ENCODE assay signal across 8 mouse cellular contexts in genomic region chr12:118854401-118854800, GRCm38 (mm10). TPM values are rescaled to one million over a fixed set of nuclear protein-coding genes. Genes with fewer than 3 reads are reported as not detected.
DNase-seq lines count a peak whose midpoint lies in the region; ATAC-seq lines count a peak whose summit lies in the region.
"Had no signal": no experiment of that assay in that cellular context is flagged by ENCODE, and none has a peak within 500 bp of the region (broad histone marks: within the 10 kb centered on the region; RNA-seq: fewer than 3 reads in every experiment).

No protein-coding gene starts in this region.

- 3% methylated on average over 10 of the region's 10 CpGs for WGBS in hindbrain, embryonic 12.5 days
- 2% methylated on average over 10 of the region's 10 CpGs for WGBS in midbrain, embryonic 11.5 days

- peak overlapping the region; percentile 84 for H3K4me3 ChIP-seq in megakaryocyte, embryonic 14.5 days (replicated peaks)
- peak overlapping the region; percentile 45 for H3K4me3 ChIP-seq in hindbrain, embryonic 12.5 days
- H3K4me3 ChIP-seq in midbrain, embryonic 11.5 days (ENCODE audit: low read depth, low read length): peak overlapping the region; percentile 43

- H3K4me2 ChIP-seq in hindbrain, embryonic 12.5 days (replicated peaks): peak overlapping the region; percentile 67
- H3K4me2 ChIP-seq in midbrain, embryonic 11.5 days: peak overlapping the region; percentile 64

- no peaks in the 10 kb centered on the region for H3K36me3 ChIP-seq in megakaryocyte, embryonic 14.5 days (replicated peaks; ENCODE audit: low read length)
- H3K36me3 ChIP-seq in hindbrain, embryonic 12.5 days: no peaks in the 10 kb centered on the region
- H3K36me3 ChIP-seq in midbrain, embryonic 11.5 days (ENCODE audit: control insufficient read depth, insufficient read depth, low read length): no peaks in the 10 kb centered on the region

- H3K27me3 ChIP-seq in megakaryocyte, embryonic 14.5 days (replicated peaks): peaks cover 68% of the 10 kb centered on the region
- peaks cover 57% of the 10 kb centered on the region for H3K27me3 ChIP-seq in hindbrain, embryonic 12.5 days
- peaks cover 28% of the 10 kb centered on the region for H3K27me3 ChIP-seq in midbrain, embryonic 11.5 days (ENCODE audit: control insufficient read depth, insufficient read depth, low read length)

- no peak for ATAC-seq in megakaryocyte, adult 5-6 weeks (ENCODE audit: poor library complexity, severe bottlenecking)
- ATAC-seq in hindbrain, embryonic 12.5 days (ENCODE audit: low FRiP score): peak; percentile 11; the same call in 1 of the 2 replicates
- no peak for ATAC-seq in midbrain, embryonic 11.5 days (ENCODE audit: low FRiP score)

- peaks cover 25% of the 10 kb centered on the region for H3K4me1 ChIP-seq in megakaryocyte, embryonic 14.5 days
- peaks cover 8% of the 10 kb centered on the region for H3K4me1 ChIP-seq in hindbrain, embryonic 12.5 days
- H3K4me1 ChIP-seq in midbrain, embryonic 11.5 days (ENCODE audit: control insufficient read depth, insufficient read depth, low read length): peaks cover 16% of the 10 kb centered on the region

- H3K9me3 ChIP-seq in megakaryocyte, embryonic 14.5 days: peaks cover 3% of the 10 kb centered on the region
- no peaks in the 10 kb centered on the region for H3K9me3 ChIP-seq in hindbrain, embryonic 12.5 days (replicated peaks)
- H3K9me3 ChIP-seq in midbrain, embryonic 11.5 days (ENCODE audit: control insufficient read depth, low read length): no peaks in the 10 kb centered on the region

- 0 out of 2 replicates have a peak overlapping the region, but pooled peaks have one; percentile 54 for H3K9ac ChIP-seq in hindbrain, embryonic 12.5 days
- H3K9ac ChIP-seq in midbrain, embryonic 11.5 days (ENCODE audit: low read length): peak overlapping the region; percentile 68

- DNase-seq in midbrain, embryonic 11.5 days (ENCODE audit: low spot score, missing footprints): peak; percentile 94
- DNase-seq in right cerebral cortex, postnatal 4 days: no peak
- no peak for DNase-seq in B cell, adult 2 months
- no peak for DNase-seq in cerebellum, adult 11-12 months

- H3K27ac ChIP-seq in hindbrain, embryonic 12.5 days: no peak overlapping the region
- peak overlapping the region; percentile 72; the same call in 1 of the 2 replicates for H3K27ac ChIP-seq in midbrain, embryonic 11.5 days (ENCODE audit: low read depth, low read length)

RNA-seq across cellular contexts. Expression of gene Sp8, which starts 8.3 kb away (rescaled TPM):
- polyA plus RNA-seq in megakaryocyte, embryonic 14.5 days (2012; ENCODE audit: insufficient read depth, low replicate concordance): not detected in 2 replicates
- not detected in 2 replicates for total RNA-seq in megakaryocyte, adult 5-6 weeks (2015)
- total RNA-seq in megakaryocyte, adult 5-6 weeks (2017): not detected in 2 replicates
- 7.1 and 8.8 TPM in 2 replicates for polyA plus RNA-seq in hindbrain, embryonic 12.5 days (2016; fragmentation: Nextera tagmentation; extraction: Ambion mirVana)
- 8.7 and 9.3 TPM in 2 replicates for polyA plus RNA-seq in midbrain, embryonic 11.5 days (2014; fragmentation: Nextera tagmentation; extraction: Ambion mirVana)
- polyA plus RNA-seq: kidney, adult 2 months had no signal
